Mouse (Mus musculus): ENCODE results near the gene Pir.

DNA sequence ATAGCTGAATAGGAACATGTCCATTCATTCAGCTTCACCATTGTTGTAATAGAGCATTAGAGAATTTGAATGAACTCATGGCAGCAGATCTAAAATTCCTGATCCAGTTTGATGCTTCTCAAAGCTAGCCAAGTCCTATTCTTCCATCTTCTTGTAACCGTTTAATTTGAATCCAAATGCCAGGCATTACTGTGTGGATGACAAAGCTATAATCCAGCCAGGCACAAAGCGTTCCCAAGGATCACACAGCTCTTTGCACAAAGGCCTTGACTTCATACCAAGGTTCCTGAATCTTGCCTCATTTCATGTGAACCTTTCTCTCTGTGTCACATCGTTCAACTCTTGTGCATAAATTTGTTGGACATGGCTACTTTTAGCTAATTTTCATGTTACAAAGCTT lies 50.9 kb downstream of the Pir start:
- TF ChIP-seq CTCF (IDR thresholded peaks at IDR 0.05; ENCODE audit: insufficient read depth, low read depth, low read length) (no peak), POLR2A (IDR thresholded peaks at IDR 0.05; ENCODE audit: insufficient read depth, low read depth, low read length) (no peak)
